Mouse (Mus musculus): ENCODE results near the gene Raver2.

Raver2 gene

GRCm38 (mm10) chr4:101068786-101069153 is at the start of gene Raver2:
Gene Raver2, plus strand, starts transcription at chr4:101068983.
- TF ChIP-seq GATA4 (IDR thresholded peaks at IDR 0.05; ENCODE audit: insufficient replicate concordance, low read length) = no peak

GRCm38 (mm10) chr4:101020596-101020995 is 48.2 kb upstream of the Raver2 start, which contains the start of gene Gm10577:
Gene Gm10577, minus strand, starts transcription at chr4:101020696.
- no peak for TF ChIP-seq GATA4 (IDR thresholded peaks at IDR 0.05; ENCODE audit: insufficient replicate concordance, low read length)

GRCm38 (mm10) chr4:101026566-101026965 is 42.2 kb upstream of the Raver2 start:
- TF ChIP-seq GATA4 (IDR thresholded peaks at IDR 0.05; ENCODE audit: insufficient replicate concordance, low read length) = no peak

- TF ChIP-seq GATA4 (IDR thresholded peaks at IDR 0.05; ENCODE audit: insufficient replicate concordance, low read length) = no peak
Observed at GRCm38 (mm10) chr4:101026995-101027394, 41.8 kb upstream of the Raver2 start.

- TF ChIP-seq GATA4 (IDR thresholded peaks at IDR 0.05; ENCODE audit: insufficient replicate concordance, low read length) = no peak
Observed at GRCm38 (mm10) chr4:101027852-101028411, 40.9 kb upstream of the Raver2 start.

GRCm38 (mm10) chr4:101033047-101033446 is 35.7 kb upstream of the Raver2 start:
- no peak for TF ChIP-seq GATA4 (IDR thresholded peaks at IDR 0.05; ENCODE audit: insufficient replicate concordance, low read length)

- TF ChIP-seq GATA4 (IDR thresholded peaks at IDR 0.05; ENCODE audit: insufficient replicate concordance, low read length) = no peak
Observed at GRCm38 (mm10) chr4:101035131-101035530, 33.7 kb upstream of the Raver2 start.

- no peak for TF ChIP-seq GATA4 (IDR thresholded peaks at IDR 0.05; ENCODE audit: insufficient replicate concordance, low read length)
Observed at GRCm38 (mm10) chr4:101037156-101037555, 31.6 kb upstream of the Raver2 start.

- no peak for TF ChIP-seq GATA4 (IDR thresholded peaks at IDR 0.05; ENCODE audit: insufficient replicate concordance, low read length)
Observed at GRCm38 (mm10) chr4:101043691-101044090, 25.1 kb upstream of the Raver2 start.

- no peak for TF ChIP-seq GATA4 (IDR thresholded peaks at IDR 0.05; ENCODE audit: insufficient replicate concordance, low read length)
Observed at GRCm38 (mm10) chr4:101044149-101044548, 24.6 kb upstream of the Raver2 start.

GRCm38 (mm10) chr4:101046576-101046975 is 22.2 kb upstream of the Raver2 start:
- TF ChIP-seq GATA4 (IDR thresholded peaks at IDR 0.05; ENCODE audit: insufficient replicate concordance, low read length) = no peak

- no peak for TF ChIP-seq GATA4 (IDR thresholded peaks at IDR 0.05; ENCODE audit: insufficient replicate concordance, low read length)
Observed at GRCm38 (mm10) chr4:101062146-101062545, 6.6 kb upstream of the Raver2 start.

GRCm38 (mm10) chr4:101066401-101066800 is 2.4 kb upstream of the Raver2 start:
- TF ChIP-seq GATA4 (IDR thresholded peaks at IDR 0.05; ENCODE audit: insufficient replicate concordance, low read length) = no peak

- TF ChIP-seq GATA4 (IDR thresholded peaks at IDR 0.05; ENCODE audit: insufficient replicate concordance, low read length) = no peak
Observed at GRCm38 (mm10) chr4:101069154-101069971, 580 bp downstream of the Raver2 start.

GRCm38 (mm10) chr4:101071570-101071969 is 2.8 kb downstream of the Raver2 start:
- no peak for TF ChIP-seq GATA4 (IDR thresholded peaks at IDR 0.05; ENCODE audit: insufficient replicate concordance, low read length)

GRCm38 (mm10) chr4:101076425-101076824 is 7.6 kb downstream of the Raver2 start:
- no peak for TF ChIP-seq GATA4 (IDR thresholded peaks at IDR 0.05; ENCODE audit: insufficient replicate concordance, low read length)

Data from liver, adult (tissue).